Mouse (Mus musculus) E14TG2a.4 (cell line): Measurements from ENCODE around the gene Lpar5.

Source experiments
- CTCF ChIP-seq: conservative IDR thresholded peaks from 2 replicates; pipeline ENCODE4 v1.5.1; 2014; ENCODE audit warnings: low read length
- NANOG ChIP-seq: IDR thresholded peaks from 2 replicates; pipeline ENCODE4 v1.6.1; 2014; ENCODE audit warnings: borderline replicate concordance, low read length, mixed read lengths
- POU5F1 ChIP-seq: IDR thresholded peaks from 2 replicates; pipeline ENCODE4 v1.6.1; 2014; ENCODE audit warnings: low read length, borderline replicate concordance

DNA sequence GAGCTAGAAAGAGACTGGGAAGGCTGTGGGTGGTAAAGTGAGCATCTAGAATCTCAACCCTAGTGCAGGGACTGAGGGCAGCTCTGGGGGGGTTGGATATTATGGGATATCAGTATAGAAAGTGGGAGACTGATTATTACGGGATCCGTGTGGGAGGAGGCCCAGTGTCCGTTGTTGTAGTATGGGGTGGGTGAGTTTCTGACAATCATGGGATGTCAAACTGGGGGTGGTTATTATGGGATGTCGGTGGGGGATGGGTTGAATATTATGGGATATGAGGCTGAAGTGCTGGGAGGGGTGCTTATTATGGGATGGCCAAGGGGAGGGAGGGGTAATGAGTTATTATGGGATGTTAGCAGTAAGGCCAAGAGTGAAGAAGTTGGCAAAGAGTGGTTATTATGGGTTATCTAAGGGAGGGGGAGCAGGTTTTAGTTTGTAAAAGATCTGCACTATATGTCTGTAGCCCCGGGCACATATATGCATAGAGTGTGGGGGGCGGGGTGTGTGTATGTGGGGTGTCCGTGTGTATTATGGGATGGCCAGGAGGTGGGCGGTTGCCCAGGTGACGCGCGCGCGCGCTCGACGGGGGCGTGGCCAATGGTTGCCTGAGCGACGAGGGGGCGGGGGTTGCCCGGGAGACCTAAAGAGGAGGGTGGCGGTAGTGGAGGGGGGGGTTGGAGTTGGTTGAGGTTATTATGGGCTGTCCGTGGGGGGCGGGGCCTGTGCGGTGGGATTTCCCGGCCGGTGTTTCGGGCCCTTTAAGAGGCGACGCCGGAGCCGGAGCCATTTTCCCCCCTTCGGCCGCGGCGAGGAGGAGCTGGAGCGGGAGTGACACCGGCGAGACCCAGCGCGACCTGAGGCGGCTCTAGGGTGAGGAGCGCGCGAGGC is 27.9 kb downstream of the Lpar5 start, which contains the start of gene Chd4:
- TF ChIP-seq CTCF (no peak), POU5F1 (no peak), NANOG (no peak)
